Mouse (Mus musculus): ENCODE measurements around the gene Pon1. TPM values are rescaled to one million over a fixed set of nuclear protein-coding genes. Genes with fewer than 3 reads are reported as not detected.

Gene Pon1
- polyA plus RNA-seq, 1 experiment from 2014 or later = not detected

DNA sequence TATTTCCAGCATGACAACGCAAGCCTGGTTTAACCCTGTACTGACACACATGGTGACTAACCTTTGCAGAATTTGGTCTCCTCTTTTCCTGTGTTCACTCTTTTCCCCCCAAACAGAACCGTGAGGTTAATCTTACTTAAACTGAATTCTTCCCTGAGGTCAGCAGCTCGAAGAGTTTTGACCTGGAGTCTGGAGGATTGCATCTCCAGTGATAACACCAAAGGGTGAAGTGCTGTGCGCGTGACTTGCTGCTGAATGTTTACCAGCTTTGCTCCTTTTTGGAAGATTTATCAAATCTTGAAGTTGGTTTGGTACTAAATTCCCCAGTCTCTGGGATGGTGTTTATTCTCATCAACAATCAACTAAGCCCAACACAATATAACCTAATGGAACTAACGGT is 39.0 kb downstream of the Pon1 start:
- no peak overlapping the region for H3K4me2 ChIP-seq (ENCODE audit: low read depth, low read length)
- no peak for ATAC-seq (ENCODE audit: low read depth)
- H3K9ac ChIP-seq (replicated peaks; ENCODE audit: low read depth, low read length) = no peak overlapping the region
- no peak overlapping the region for H3K4me3 ChIP-seq (ENCODE audit: low read depth, low read length)
- H3K27me3 ChIP-seq (ENCODE audit: control insufficient read depth, insufficient read depth, low read length) = no peaks in the 10 kb centered on the region
- no peak overlapping the region for H3K27ac ChIP-seq (ENCODE audit: low read depth, low read length)
- H3K36me3 ChIP-seq (ENCODE audit: control insufficient read depth, insufficient read depth, low read length) = peaks cover 9% of the 10 kb centered on the region; the same call in 1 of the 2 replicates
- H3K4me1 ChIP-seq (ENCODE audit: control insufficient read depth, insufficient read depth, low read length) = no peaks in the 10 kb centered on the region
- H3K9me3 ChIP-seq (ENCODE audit: control insufficient read depth, low read length) = no peaks in the 10 kb centered on the region
- 92% methylated on average over 6 of the region's 6 CpGs for WGBS

DNA sequence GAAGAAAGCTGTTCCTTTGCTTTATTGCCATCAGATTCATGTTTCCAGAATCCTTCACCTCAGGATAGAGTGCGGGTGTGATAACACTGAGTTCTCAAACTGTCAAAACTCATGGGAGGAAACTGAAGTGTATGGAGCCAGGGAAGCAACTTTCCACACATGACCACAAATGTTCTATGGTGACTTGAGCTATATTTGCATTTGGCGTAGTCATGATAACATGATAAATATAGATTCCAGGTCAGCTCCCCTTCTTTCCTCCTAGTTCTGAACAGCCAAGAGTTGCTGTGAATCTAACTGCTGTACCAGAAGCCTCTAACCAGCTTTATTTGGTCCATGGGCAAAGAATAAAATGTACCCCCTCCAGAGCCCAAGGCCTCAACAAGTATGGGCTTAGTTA is 41.6 kb downstream of the Pon1 start:
- Histone ChIP-seq H3K9me3 (ENCODE audit: control insufficient read depth, low read length) (no peaks in the 10 kb centered on the region), H3K4me1 (ENCODE audit: control insufficient read depth, insufficient read depth, low read length) (no peaks in the 10 kb centered on the region), H3K9ac (replicated peaks; ENCODE audit: low read depth, low read length) (no peak overlapping the region), H3K36me3 (ENCODE audit: control insufficient read depth, insufficient read depth, low read length) (no peaks in the 10 kb centered on the region; the same call in 1 of the 2 replicates), H3K4me2 (ENCODE audit: low read depth, low read length) (no peak overlapping the region), H3K27ac (ENCODE audit: low read depth, low read length) (no peak overlapping the region), H3K4me3 (ENCODE audit: low read depth, low read length) (no peak overlapping the region), H3K27me3 (ENCODE audit: control insufficient read depth, insufficient read depth, low read length) (no peaks in the 10 kb centered on the region)
- WGBS = 94% methylated on average over 2 of the region's 2 CpGs
- no peak for ATAC-seq (ENCODE audit: low read depth)

DNA sequence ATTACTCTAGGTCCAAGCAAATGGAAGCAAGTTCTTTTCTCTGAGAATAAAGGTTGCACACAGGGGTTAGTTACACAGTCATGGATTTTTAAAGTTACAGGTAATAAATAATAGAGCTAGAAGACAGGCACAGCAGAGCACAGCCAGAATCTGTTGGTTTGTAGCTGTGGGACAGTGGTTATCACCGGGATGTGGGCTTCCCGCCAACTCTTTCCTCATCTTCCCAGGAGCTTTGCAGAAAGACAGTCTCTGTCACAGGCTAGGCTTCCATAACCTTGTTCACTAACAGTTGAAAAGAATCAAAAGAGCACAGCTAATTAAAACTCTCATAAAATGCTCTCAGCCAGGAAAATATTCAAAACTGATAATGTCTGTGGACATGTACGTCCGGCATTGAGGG is 42.6 kb downstream of the Pon1 start:
- H3K27me3 ChIP-seq (ENCODE audit: control insufficient read depth, insufficient read depth, low read length) = no peaks in the 10 kb centered on the region
- no peaks in the 10 kb centered on the region for H3K9me3 ChIP-seq (ENCODE audit: control insufficient read depth, low read length)
- ATAC-seq (ENCODE audit: low read depth) = peak; percentile 41; the same call in 1 of the 2 replicates
- H3K36me3 ChIP-seq (ENCODE audit: control insufficient read depth, insufficient read depth, low read length) = no peaks in the 10 kb centered on the region; the same call in 1 of the 2 replicates
- no peak overlapping the region for H3K4me3 ChIP-seq (ENCODE audit: low read depth, low read length)
- H3K4me2 ChIP-seq (ENCODE audit: low read depth, low read length) = no peak overlapping the region
- WGBS = 42% methylated on average over 4 of the region's 4 CpGs
- H3K4me1 ChIP-seq (ENCODE audit: control insufficient read depth, insufficient read depth, low read length) = no peaks in the 10 kb centered on the region
- no peak overlapping the region for H3K9ac ChIP-seq (replicated peaks; ENCODE audit: low read depth, low read length)
- H3K27ac ChIP-seq (ENCODE audit: low read depth, low read length) = no peak overlapping the region

DNA sequence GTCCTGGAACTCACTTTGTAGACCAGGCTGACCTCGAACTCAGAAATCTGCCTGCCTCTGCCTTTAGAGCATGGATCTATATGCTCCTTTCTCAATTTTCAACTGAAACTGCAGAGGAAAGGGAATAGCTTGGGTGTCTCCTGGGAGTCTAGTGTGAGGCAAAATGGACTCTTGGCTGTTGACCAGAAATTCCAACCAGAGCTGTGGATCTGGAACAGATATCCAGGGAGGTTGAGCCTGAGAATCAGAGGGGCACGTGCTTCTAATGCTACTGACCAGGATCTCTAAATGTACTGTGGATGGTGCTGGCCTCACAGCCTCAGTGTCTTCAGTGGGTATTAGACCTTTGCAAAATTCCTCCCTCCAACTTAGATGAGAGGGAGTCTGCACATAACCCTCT is 43.8 kb downstream of the Pon1 start:
- H3K27ac ChIP-seq (ENCODE audit: low read depth, low read length) = no peak overlapping the region
- H3K9ac ChIP-seq (replicated peaks; ENCODE audit: low read depth, low read length) = no peak overlapping the region
- H3K36me3 ChIP-seq (ENCODE audit: control insufficient read depth, insufficient read depth, low read length) = no peaks in the 10 kb centered on the region; the same call in 1 of the 2 replicates
- no peak overlapping the region for H3K4me2 ChIP-seq (ENCODE audit: low read depth, low read length)
- 81% methylated on average over 2 of the region's 2 CpGs for WGBS
- no peak for ATAC-seq (ENCODE audit: low read depth)
- H3K4me1 ChIP-seq (ENCODE audit: control insufficient read depth, insufficient read depth, low read length) = no peaks in the 10 kb centered on the region
- H3K4me3 ChIP-seq (ENCODE audit: low read depth, low read length) = no peak overlapping the region
- no peaks in the 10 kb centered on the region for H3K27me3 ChIP-seq (ENCODE audit: control insufficient read depth, insufficient read depth, low read length)
- no peaks in the 10 kb centered on the region for H3K9me3 ChIP-seq (ENCODE audit: control insufficient read depth, low read length)

DNA sequence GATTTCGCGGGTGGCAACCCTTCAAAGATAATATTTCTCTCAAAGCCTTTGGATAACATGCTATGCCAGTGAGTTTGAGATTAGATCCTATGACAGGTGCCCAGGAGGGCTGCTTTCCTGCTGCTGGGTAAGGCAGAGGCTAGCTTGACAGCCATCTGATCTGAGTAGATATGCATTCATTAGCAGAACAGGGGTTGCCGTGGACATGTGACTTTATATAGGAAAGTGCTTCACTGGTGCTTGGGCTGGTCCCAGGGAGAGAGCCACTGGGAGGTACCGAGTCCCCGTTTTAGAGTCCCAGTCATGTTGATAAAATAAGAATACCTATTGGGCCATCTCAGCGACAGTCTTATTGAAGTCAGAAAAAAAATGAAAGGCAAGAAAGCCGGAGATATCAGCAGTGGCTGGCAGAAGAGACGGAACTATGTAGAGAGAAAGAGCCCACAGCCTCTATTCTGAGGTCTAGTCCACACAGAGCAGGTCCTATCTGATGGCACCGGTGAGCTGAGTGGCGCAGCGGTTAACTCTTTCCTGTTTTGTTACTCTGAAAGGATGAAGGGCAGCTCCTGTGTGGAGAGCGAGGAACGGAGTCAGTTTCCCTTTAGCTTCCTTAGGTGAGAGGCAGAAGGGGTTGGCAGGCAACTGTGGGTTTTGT is 46.1 kb downstream of the Pon1 start:
- Histone ChIP-seq H3K27me3 (ENCODE audit: control insufficient read depth, insufficient read depth, low read length) (no peaks in the 10 kb centered on the region), H3K9ac (replicated peaks; ENCODE audit: low read depth, low read length) (no peak overlapping the region), H3K27ac (ENCODE audit: low read depth, low read length) (no peak overlapping the region), H3K9me3 (ENCODE audit: control insufficient read depth, low read length) (no peaks in the 10 kb centered on the region), H3K4me3 (ENCODE audit: low read depth, low read length) (no peak overlapping the region), H3K4me1 (ENCODE audit: control insufficient read depth, insufficient read depth, low read length) (no peaks in the 10 kb centered on the region), H3K4me2 (ENCODE audit: low read depth, low read length) (no peak overlapping the region), H3K36me3 (ENCODE audit: control insufficient read depth, insufficient read depth, low read length) (no peaks in the 10 kb centered on the region)
- 86% methylated on average over 13 of the region's 13 CpGs for WGBS
- ATAC-seq (ENCODE audit: low read depth) = no peak

DNA sequence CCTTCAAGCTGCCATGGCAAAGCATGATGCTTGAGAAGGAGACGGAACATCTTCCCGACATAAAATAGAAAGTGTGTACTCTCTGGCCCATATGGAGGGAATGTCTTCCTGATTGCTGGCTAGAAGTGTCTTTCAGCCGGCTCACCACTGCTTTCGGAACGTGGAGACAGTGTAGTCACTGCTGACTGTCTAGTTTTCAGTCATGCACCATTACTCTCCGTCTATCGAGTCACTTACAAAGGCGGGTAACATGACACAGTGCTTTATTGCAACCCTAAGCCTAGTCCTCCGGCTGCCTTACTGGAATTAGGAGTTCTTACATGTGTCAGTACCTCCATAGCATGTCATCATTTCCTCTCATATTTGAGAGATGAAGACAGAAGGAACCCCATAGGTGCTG is 54.1 kb downstream of the Pon1 start:
- Histone ChIP-seq H3K4me2 (ENCODE audit: low read depth, low read length) (no peak overlapping the region), H3K4me3 (ENCODE audit: low read depth, low read length) (no peak overlapping the region), H3K36me3 (ENCODE audit: control insufficient read depth, insufficient read depth, low read length) (peaks cover 2% of the 10 kb centered on the region; the same call in 1 of the 2 replicates), H3K9ac (replicated peaks; ENCODE audit: low read depth, low read length) (no peak overlapping the region), H3K4me1 (ENCODE audit: control insufficient read depth, insufficient read depth, low read length) (no peaks in the 10 kb centered on the region), H3K9me3 (ENCODE audit: control insufficient read depth, low read length) (no peaks in the 10 kb centered on the region), H3K27me3 (ENCODE audit: control insufficient read depth, insufficient read depth, low read length) (no peaks in the 10 kb centered on the region), H3K27ac (ENCODE audit: low read depth, low read length) (no peak overlapping the region)
- ATAC-seq (ENCODE audit: low read depth) = peak; percentile 38; the same call in 1 of the 2 replicates
- 64% methylated on average over 9 of the region's 9 CpGs for WGBS

DNA sequence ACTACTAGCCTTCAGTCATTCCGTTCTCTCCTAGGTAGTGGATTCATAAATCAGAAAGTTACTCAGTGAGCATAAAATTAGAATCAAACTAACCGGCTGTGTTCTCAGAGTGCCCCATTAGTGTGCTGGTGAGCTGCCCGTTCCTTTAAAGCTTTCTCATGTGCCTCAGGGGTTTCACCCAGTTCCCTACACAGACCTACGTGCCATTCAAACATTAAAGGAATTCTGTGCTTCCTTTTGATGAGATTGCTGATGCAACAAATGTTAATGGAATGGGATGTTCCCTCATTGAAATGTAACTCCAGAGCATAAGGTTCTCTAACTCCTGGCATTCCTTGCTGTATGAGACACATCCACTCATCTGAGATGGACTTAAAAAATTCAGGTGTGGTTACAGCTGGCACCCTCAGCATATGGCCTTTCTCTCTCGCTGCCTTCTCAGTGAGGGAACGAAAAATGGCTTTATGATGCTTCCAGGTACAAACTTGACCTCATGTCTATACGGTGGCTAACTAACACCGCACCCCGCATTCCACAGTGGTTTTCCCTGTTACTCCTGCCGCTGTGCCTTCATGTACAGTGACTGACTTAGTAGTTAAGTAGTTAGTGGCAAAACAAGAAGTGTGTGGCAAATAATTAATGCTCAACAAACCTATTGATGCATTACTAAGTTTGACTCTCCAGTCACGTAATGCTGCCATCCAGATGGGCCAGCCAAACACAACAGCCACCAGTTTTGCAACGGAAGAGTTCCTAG is 54.7 kb downstream of the Pon1 start:
- H3K27ac ChIP-seq (ENCODE audit: low read depth, low read length) = no peak overlapping the region
- H3K9ac ChIP-seq (replicated peaks; ENCODE audit: low read depth, low read length) = no peak overlapping the region
- WGBS = 82% methylated on average over 12 of the region's 12 CpGs
- peaks cover 2% of the 10 kb centered on the region; the same call in 1 of the 2 replicates for H3K36me3 ChIP-seq (ENCODE audit: control insufficient read depth, insufficient read depth, low read length)
- H3K4me1 ChIP-seq (ENCODE audit: control insufficient read depth, insufficient read depth, low read length) = no peaks in the 10 kb centered on the region
- no peaks in the 10 kb centered on the region for H3K27me3 ChIP-seq (ENCODE audit: control insufficient read depth, insufficient read depth, low read length)
- H3K4me3 ChIP-seq (ENCODE audit: low read depth, low read length) = no peak overlapping the region
- no peaks in the 10 kb centered on the region for H3K9me3 ChIP-seq (ENCODE audit: control insufficient read depth, low read length)
- H3K4me2 ChIP-seq (ENCODE audit: low read depth, low read length) = no peak overlapping the region
- no peak for ATAC-seq (ENCODE audit: low read depth)

DNA sequence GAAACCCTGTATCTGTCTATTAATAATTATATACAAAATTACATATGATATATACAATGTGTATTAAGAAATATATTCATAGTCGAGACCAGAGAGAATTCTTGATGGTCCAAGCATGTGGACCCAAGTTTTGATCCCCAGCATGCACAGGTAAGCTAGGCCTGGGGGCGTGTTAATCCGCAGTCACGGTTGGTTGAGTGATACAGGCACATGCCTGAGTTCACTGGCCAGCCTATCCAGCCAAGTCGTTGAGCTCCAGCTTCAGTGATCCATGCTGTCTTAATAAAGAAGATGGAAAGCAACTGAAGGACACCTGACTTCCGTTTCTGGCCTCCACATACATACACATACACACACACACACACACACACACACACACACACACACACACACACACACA is 57.7 kb downstream of the Pon1 start:
- H3K9me3 ChIP-seq (ENCODE audit: control insufficient read depth, low read length) = no peaks in the 10 kb centered on the region
- H3K4me1 ChIP-seq (ENCODE audit: control insufficient read depth, insufficient read depth, low read length) = no peaks in the 10 kb centered on the region
- no peak overlapping the region for H3K27ac ChIP-seq (ENCODE audit: low read depth, low read length)
- H3K27me3 ChIP-seq (ENCODE audit: control insufficient read depth, insufficient read depth, low read length) = no peaks in the 10 kb centered on the region
- peaks cover 2% of the 10 kb centered on the region; the same call in 1 of the 2 replicates for H3K36me3 ChIP-seq (ENCODE audit: control insufficient read depth, insufficient read depth, low read length)
- ATAC-seq (ENCODE audit: low read depth) = no peak
- no peak overlapping the region for H3K4me2 ChIP-seq (ENCODE audit: low read depth, low read length)
- WGBS = 88% methylated on average over 6 of the region's 6 CpGs
- no peak overlapping the region for H3K4me3 ChIP-seq (ENCODE audit: low read depth, low read length)
- H3K9ac ChIP-seq (replicated peaks; ENCODE audit: low read depth, low read length) = no peak overlapping the region

DNA sequence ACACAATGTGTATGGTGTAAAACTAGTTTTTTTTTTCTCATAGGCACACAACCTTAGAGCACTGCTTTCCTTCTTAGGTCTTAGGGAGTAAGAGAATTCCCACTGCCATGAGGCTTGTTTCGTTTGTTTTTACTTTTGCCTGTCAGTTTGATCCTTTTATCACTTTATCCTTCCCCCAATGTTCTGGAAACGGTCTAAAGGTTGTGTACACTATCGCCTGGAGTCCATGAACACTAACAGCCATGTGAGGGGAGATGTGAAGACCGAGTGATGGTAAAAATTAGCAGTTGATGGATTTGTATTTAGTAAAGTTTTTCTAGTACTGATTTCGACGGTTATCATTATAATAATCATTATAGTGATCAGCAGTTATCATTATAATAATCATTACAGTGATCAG is 58.8 kb downstream of the Pon1 start:
- Histone ChIP-seq H3K4me1 (ENCODE audit: control insufficient read depth, insufficient read depth, low read length) (no peaks in the 10 kb centered on the region), H3K9ac (replicated peaks; ENCODE audit: low read depth, low read length) (no peak overlapping the region), H3K27ac (ENCODE audit: low read depth, low read length) (no peak overlapping the region), H3K36me3 (ENCODE audit: control insufficient read depth, insufficient read depth, low read length) (peaks cover under 1% of the 10 kb centered on the region; the same call in 1 of the 2 replicates), H3K4me2 (ENCODE audit: low read depth, low read length) (no peak overlapping the region), H3K9me3 (ENCODE audit: control insufficient read depth, low read length) (no peaks in the 10 kb centered on the region), H3K27me3 (ENCODE audit: control insufficient read depth, insufficient read depth, low read length) (no peaks in the 10 kb centered on the region), H3K4me3 (ENCODE audit: low read depth, low read length) (no peak overlapping the region)
- no peak for ATAC-seq (ENCODE audit: low read depth)
- WGBS = 92% methylated on average over 6 of the region's 6 CpGs

All from neural tube, embryonic 14.5 days (tissue).